Mouse (Mus musculus): ENCODE measurements around the gene Cldn10.
A peak's percentile ranks its signal among the peaks of the same experiment; 100 is the strongest.

The Cldn10 gene

DNA sequence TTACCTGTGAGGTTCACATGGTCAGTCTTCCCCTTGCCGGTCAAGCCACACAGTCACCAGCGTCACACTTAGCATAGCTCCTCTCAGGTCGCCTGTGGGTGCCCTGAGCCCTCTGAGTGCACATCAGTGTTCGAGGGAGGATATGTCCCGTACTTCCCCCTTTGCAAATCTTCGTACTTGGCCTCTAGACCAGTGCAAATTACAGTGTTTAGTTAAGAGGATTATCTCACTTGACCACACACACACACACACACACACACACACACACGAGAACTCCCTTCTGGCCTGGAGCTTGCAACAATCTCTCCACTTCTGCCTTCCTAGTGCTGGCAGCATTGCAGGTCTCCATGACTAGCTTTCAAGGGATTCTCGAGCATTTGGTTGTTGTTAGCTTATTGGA, 38.6 kb downstream of the Cldn10 start:
- no peak for DNase-seq (ENCODE audit: extremely low read depth, low read depth)

DNA sequence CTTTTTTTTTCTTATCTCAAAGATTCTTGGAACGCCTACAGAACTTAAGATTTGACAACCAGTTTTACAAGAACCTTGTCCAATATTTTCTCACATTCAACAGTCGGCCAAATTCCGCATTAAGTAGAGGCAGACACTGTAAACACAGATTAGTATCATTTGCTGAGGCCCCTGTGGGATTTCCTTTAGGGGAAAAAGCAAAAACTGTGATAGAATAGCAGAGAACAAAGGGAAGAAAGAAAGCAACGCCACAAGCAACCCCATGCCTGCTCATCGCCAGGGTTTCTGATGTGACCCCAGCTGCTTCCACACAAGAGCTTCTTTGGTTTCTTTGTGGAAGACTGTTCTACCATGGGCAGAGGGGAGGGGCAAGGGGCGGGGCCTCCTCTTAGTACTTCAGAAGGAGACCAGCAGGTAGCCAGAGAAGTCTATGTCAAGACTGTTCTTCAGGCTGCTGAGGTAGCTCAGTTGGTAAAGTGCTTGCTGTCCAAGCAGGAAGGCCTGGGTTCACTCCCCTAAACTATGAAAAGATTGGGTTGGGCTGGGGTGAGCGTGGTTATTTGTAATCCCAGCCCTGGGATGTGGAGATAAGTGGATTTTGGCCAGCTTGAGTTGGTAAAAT, 39.7 kb downstream of the Cldn10 start:
- DNase-seq (ENCODE audit: extremely low read depth, low read depth), result no peak

DNA sequence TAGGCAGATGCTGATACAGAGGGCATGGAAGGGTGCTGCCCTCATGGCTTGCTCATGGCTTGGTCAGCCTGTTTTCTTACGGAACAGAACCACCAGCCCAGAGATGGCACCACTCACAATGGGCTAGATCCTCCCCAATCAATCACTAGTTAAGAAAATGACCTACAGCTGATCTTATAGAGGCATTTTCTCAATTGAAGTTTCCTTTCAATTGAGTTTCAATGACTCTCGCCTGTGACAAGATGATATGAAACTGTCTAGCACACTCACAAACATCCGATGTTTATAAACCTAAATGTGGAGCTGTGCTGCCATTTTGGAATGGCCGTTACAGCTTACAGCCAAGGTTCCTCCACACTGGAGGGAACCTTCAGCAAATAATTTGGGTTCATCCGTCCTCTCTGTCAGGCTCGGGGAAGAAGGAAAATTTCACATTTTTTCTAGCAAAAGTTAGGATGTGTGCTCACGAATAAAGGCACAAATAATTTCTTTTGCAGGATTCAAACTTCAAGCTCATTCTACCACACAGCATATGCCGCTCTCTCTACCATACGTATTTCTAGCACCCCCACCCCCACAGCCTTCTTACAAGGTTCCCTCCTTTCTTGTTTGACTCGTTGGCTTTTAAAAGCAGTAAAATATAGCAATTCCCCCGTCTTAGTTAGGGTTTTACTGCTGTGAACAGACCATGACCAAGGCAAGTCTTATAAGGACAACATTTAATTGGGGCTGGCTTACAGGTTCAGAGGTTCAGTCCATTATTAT, 41.8 kb downstream of the Cldn10 start:
- DNase-seq (ENCODE audit: extremely low read depth, low read depth), result no peak

DNA sequence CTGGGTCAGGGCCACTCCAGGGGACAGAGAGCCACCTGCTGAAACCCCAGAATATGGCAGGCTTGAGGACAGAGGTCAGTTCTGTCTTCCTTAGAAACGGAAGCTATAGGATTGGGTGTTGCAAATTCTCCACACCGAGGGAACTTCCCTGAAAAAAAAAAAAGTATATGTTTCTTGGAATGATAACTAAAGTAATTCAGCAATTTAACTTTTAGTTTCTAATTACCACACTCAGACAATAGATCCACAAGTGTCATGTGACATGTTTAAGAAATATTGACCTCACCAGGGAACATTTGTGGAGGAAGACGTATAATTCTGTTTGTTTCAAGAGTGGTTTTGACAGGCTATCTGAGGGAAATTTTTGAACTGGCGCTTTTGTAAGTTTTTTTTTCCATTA, 43.9 kb downstream of the Cldn10 start:
- DNase-seq (ENCODE audit: extremely low read depth, low read depth), result no peak

DNA sequence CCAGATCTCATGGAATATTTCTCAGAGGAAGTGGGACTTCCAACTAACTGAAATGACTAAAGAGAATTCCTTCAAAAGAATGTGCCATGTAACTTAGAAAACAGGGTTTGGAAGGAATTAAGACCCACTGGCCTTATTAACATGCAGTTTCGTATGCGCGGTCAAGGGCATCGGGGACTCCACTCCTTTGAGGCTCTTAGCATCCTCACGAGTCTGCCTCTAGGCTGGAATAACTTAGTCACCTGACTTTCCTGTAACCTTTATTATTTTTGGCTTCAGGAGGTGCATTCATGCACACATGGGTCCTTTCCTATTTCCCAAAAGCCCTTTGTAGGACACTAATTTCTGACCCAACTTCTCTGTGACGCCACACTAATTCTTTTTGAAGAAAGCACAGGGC, 45.5 kb downstream of the Cldn10 start:
- DNase-seq (ENCODE audit: extremely low read depth, low read depth), result no peak

DNA sequence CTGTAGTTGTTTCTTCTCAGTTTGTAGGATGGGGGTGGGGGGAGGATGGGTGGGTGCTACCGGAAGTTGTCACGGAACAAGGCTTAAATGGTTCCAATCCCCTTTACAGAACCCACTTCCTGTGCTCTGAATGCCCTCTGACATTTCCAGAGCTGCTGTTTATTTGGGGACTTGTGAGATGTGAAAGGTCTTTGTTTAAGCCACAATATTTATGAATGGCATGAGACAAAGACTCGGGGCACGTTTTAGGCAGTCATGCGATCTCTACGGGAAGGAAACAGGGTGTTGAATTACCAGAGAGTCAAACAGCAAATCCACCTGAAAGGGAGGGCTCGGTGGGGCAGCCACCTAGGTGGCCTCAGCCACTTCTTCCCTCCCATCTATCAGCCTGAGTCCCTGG, 46.6 kb downstream of the Cldn10 start:
- no peak for DNase-seq (ENCODE audit: extremely low read depth, low read depth)

DNA sequence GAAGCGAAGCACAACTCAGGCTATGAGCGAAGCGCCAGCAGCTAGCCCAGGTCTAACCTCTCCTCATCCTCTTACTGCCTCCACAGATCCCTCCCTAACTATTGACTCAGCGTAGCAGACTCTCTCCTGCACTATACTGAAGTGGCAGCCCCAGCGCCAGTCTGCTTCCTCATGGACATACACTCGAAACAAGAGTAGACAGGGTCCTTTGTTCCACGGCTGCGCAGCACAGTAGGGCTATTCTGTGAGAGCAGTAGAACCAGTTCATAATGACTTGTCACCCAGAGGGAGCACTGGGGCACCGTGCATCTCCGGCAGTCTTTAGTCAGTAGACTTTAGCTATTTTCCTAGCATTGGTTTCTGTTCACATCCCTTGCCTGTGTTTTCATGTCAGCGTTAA, 48.4 kb downstream of the Cldn10 start:
- DNase-seq (ENCODE audit: extremely low read depth, low read depth), result peak; percentile 51

DNA sequence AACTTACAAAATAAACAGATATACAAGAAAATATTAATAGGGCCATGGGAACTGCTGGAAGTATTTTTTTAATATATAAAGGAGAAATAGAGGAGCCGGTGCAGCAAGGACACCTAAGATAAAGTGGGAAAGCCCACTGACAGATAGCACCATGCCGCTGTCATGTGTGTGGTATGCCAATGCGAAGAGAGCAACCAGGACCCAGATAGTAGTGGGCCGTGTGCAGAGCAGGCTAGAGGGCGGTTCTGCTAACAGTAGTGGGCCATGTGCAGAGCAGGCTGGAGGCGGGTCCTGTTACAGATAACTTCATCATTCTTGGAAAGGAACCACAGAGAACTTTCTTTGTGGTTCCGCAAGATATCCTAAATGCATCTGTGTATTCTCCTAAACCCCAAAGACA, 49.0 kb downstream of the Cldn10 start:
- peak; percentile 71 for DNase-seq (ENCODE audit: extremely low read depth, low read depth)

DNA sequence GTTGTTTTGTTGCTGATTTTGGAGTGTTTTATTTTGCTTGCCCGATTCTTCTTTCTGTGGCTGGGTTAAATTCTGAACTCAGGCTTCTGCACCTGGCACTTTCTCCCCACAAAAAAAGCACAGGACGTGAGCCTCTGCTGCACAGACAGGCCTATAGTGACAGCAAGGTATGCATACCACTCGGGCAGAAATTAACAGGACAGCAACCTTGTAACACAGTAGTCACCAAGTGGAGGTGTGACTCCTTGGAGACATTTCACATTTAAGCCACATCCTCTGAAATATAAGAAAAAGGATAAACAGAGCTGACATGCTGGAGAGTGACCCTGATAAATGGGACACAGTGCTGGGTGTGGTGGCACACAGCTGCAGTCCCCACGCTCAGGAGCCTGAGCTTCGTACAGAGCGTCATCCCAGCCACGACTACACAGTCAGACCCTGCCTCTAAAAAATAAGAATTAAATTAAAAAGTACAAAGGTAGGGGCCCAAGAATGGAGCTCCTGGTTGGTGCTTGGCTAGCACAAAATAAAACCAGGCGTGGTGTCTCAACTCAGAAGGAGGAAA, 50.9 kb downstream of the Cldn10 start:
- no peak for DNase-seq (ENCODE audit: extremely low read depth, low read depth)

DNA sequence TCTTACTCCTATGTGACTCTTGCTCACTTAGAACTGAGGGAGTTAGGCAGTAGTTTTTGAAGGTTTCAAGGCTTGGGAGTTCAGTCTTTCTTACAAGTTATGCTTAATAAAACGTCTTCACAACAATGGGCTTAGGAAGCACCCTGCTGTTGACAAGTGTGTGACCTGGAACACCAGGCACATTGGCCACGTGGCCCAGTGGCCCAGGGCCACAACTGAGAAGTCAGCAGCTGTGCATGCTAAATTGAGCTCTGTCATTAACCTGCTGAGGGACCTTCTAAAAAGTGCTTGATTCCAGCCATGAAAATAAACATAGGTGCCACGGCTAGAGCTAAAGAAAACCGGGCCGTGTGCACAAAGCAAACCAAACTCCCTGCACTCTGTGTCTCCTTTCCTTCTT, 51.7 kb downstream of the Cldn10 start:
- DNase-seq (ENCODE audit: extremely low read depth, low read depth), result no peak

DNA sequence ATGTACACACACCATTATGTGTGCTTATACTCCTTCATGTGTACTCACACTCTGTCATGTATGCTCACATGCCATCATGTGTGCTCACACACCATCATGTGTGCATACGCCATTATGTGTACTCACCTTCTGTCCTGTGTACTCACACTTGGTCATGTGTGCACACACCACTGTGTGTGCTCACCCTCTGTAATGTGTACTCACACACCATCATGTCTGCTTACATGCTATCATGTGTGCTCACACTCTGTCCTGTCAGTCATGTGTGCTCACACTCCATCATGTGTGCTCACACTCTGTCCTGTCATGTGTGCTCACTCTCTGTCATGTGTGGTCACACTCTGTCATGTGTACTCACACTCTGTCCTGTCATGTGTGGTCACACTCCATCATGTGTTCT, 52.3 kb downstream of the Cldn10 start:
- DNase-seq (ENCODE audit: extremely low read depth, low read depth), result no peak

DNA sequence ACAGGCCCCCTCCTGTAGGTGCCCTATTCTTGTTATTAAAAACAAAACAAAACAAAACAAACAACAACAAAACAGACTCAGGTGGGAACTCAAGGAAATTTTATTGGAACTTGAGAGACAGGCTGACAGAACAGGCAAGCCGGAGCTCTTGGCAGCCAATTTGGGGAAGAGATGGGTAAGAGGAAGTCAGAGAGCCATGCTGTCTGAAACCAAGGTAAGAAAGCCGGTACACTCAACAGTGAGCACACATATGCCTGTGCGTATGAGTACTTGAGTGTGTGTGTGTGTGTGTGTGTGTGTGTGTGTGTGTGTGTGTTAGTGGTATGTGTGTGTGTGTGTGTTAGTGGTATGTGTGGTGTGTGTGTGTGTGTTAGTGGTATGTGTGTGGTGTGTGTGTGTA, 54.6 kb downstream of the Cldn10 start:
- DNase-seq (ENCODE audit: extremely low read depth, low read depth), result no peak

DNA sequence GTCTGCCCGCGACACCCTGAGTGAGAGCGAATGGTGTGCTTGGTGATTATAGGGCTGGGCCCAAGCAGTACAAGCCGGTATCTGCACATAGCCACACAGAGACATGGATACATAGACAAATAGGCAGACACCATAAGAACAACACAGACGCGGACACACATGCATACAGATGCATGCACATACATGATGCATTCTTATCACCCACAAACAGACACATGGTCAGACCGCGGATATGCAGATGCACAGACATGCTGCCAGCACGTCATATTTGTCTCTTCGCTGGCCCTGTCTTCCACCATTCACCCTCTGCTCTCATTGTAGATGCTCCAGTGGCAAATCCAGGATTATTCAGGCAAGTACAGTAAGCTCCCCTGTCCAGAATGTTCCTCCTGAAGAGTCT, 59.1 kb downstream of the Cldn10 start:
- no peak for DNase-seq (ENCODE audit: extremely low read depth, low read depth)

DNA sequence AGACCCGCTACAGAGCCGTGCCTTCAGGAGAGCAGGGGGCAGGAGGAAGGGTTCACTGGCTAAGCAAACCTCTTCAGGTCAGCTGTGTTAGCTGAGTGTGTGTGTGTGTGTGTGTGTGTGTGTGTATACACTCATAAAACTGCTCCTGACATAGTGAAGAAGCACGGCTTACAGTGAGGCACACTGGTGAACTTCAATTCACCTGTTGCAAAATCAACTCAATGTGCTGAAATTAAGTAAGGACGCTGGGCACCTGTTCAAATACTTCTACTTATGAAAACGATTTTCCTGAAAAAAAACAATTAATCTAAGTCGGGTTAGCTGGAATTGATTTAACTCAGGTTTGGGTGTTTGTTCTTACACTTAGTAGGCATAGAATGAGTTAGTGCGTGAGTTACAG, 60.5 kb downstream of the Cldn10 start:
- no peak for DNase-seq (ENCODE audit: extremely low read depth, low read depth)

DNA sequence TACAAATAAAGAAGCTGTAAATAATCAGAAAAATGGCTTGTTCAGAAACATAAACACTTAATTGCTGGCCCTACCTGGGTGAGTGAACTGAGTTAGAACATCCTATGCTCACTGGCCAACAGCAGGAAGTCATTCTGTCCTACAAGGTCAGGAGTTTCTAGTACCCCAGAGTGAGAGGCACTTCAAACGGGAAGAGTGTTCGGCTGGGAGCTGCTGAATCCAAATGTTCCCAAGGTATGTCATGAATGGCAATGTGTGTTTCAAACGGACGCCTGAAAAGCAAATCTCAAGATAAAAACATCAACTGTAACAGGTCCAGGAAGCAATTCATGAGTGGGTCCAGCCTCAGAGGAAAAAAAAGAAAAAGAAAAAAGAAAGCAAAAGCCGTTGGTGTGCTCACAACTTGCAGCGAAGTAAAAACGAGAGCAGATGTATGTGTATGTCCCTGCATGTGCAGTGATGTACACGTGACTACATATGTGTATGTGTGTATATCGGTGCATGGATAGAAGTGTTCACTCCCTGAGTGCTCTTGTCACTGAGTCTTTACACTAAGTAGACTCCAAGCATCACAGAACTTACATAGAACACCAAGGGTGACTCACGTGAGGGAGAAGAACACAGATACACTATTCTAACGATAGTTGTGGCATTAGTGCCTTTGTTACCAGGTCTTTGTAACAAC, 62.4 kb downstream of the Cldn10 start:
- no peak for DNase-seq (ENCODE audit: extremely low read depth, low read depth)

DNA sequence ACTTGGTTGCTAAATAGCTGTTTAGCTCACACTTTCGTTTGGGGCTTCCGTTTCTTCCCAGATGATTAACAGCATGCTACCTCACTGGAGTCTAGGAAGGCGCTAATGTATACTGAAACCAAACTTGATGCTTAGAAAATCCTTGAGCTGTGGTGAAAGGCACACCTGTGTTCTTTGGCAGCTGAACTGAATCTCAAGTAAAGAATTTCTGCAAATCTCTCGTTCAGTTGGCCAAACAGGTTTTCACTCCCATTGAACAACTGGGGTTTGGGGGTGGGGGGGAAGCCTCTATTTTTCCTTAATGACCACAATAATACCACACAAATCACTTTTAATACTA, 63.0 kb downstream of the Cldn10 start:
- DNase-seq (ENCODE audit: extremely low read depth, low read depth), result no peak

DNA sequence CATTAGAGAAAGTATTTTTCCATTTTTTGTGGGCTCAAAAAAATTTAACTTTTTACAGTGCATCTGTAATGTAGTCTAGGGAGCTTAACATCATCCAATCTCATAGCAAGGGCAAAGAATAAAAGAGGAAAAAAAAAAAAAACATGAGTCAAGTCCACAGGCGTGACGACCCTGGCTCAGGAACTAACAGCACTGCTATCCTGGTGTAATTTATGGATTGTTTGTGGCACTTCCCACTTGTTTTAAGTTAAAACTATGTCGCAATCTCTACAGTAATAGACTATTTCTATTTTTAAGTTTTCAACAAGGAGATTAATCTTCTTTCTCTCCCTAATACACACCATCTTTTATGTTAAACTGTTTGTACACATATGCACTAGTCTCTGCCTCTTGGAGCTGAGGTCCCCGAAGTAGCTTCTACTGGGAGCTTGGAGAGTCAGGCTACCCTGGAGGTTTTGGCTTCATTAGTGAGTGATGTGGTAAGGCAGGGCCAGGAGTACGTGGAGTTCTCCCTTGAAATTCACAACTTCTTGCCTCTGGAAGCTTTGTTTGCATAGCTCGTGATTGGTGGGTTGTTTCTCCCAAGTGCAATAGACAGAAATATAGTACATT, 63.9 kb downstream of the Cldn10 start:
- DNase-seq (ENCODE audit: extremely low read depth, low read depth), result no peak

DNA sequence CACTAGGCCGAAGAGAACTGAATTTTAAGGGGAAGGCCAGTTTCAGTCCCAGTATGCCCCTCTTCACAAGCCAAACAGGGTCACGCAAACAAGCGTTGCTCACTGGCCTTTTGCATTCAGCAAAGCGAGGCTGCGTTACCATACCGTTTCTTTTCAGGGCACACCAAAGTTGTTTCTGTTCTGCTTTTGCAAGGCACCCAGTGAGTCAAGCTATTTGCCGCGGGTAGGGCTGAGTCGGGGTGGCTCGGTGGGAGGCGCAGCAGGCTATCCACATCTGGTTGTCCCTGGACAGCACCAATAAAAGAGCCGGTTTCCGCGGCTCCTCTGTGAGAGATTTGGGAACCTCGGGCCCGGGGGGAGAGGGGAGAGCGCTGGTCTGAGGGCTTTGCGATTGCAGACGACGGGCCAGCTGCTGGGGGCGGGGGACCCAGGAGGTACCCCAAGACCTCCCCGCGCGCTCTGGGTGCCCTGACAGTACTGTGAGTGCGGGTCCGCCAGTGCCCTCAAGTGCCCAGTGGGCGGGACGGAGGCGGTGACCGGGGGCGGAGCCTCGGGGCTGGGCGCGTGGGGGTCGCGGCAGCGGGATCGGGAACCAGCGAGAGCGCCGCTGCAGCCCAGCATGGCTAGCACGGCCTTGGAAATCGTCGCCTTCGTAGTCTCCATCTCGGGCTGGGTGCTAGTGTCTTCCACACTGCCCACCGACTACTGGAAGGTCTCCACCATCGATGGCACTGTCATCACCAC, 66.8 kb downstream of the Cldn10 start:
- DNase-seq (ENCODE audit: extremely low read depth, low read depth), result no peak

DNA sequence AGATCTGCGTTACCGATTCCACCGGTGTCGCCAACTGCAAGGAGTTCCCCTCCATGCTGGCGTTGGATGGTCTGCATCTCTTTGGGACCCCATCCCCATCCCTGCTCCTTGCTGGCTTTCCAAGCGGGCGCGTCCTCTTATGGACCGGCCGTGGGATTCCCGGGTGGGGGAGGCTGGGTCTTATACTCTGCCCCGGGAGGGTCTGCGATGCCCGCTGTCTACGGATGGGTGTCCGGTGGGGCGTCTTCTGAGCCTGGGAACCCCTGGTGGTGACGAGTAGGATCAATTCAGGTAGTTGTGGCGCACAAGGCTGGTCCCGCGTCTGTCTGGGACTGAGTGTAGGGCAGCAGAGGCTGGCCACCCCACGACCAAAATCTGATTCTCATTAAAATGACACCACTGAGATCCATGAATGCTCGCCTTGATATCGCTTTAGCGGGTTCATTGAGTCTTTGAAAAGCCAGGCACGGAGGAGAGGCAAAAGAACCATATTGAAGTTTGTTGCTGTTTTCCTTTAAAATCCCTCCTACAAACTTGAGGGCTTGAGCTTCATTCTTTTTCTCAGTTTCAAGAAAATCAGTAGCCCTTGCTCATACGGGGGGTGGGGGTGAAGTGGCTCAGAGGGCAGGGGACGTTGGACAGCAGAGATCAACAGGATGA, 67.6 kb downstream of the Cldn10 start:
- DNase-seq (ENCODE audit: extremely low read depth, low read depth), result no peak

DNA sequence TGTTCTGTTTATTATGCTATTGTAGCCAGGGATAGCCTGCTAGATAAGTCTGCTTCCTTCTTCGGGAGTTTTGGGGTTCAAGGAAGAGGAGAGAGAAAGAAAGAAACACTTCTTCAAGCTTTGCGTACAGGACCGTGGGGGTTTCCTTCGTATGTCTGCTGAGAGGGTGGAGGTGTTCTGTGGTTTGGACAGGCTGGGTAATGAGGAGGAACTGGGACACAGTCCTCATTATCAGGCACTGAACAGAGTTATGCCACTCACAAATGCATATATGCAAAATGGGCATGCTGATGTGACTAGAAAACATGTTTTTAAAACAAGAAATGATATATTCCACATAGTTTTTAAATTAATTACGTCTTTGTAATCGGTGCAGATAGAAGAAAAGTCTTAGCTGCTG, 68.9 kb downstream of the Cldn10 start:
- no peak for DNase-seq (ENCODE audit: extremely low read depth, low read depth)

DNA sequence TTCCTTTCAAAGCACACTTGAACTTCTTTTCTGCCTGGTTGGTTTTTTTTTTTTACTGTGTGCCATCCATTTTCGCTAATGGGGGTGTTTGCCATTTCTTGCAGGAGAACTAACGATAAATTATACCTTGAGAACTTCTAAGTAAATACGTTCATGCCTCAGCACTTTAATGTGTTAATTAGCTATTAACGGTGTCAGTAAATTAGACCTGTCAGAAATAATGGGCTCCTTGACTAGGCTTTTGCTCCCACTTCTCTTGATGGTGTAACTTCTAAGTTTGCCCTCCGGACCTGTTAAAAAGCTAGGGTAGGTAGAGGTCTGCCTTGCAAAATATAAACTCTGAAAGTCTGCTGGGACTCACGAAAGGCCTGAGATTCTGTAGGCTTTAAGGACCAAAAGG, 70.6 kb downstream of the Cldn10 start:
- no peak for DNase-seq (ENCODE audit: extremely low read depth, low read depth)

Measured in MEL-GATA-1-ER (cell line).